Mouse (Mus musculus) testis, adult 2 months (tissue): ENCODE results near the gene Hcfc1r1.

Source experiments
- CTCF ChIP-seq: fragments of 200-500 bp; IDR thresholded peaks from 2 replicates; pipeline ENCODE4 v1.5.1; 2012; ENCODE audit warnings: low read depth, mild to moderate bottlenecking, inconsistent platforms, low read length, moderate library complexity; ENCODE audit not compliant: control insufficient read depth, insufficient read depth, insufficient replicate concordance
- POLR2A ChIP-seq: fragments of 200-500 bp; IDR thresholded peaks from 2 replicates; pipeline ENCODE4 v1.6.1; 2012; ENCODE audit warnings: low read depth, mild to moderate bottlenecking, inconsistent platforms, low read length, moderate library complexity; ENCODE audit not compliant: control insufficient read depth

DNA sequence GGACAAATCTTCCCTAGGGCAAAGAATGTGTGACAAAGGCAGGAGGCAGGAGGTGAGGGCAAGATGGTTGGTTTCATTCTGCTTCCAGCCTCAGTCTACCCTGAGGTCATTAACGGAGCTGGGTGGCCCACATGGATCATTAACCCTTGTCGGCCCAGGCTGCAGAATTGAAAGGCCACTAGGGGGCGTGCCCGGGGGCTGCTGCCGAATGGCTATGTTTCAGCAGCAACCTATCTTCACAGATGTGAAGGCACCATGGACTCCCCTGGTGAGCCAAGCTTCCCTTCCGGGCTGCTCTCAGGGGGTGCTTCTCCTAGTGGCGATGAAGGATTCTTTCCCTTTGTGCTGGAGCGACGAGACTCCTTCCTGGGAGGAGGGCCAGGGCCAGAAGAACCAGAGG, 11.9 kb upstream of the Hcfc1r1 start:
- TF ChIP-seq POLR2A (no peak), CTCF (peak; percentile 51)
